Mouse (Mus musculus) monocyte, adult 5-6 weeks (primary cell): ENCODE measurements around the gene Spcs1. TPM values are rescaled to one million over a fixed set of nuclear protein-coding genes. Genes with fewer than 3 reads are reported as not detected.
A peak's percentile ranks its signal among the peaks of the same experiment; 100 is the strongest.

Experiments used
- ATAC-seq: fragments of 153-309, 156-312 bp; replicated peaks from 2 replicates; pipeline ENCODE4 v1.8.0; 2017; ENCODE audit warnings: mild to moderate bottlenecking; ENCODE audit not compliant: low TSS enrichment, insufficient number of reproducible peaks, severe bottlenecking, poor library complexity, low FRiP score
- total RNA-seq: library from RNA; stranded (forward); fragments of 200-1000, 200-491, 200-594 nt; gene quantifications from 3 replicates; pipeline ENCODE4 v1.2.3, GENCODE M21; 2017

Spcs1 gene
- total RNA-seq, 1 experiment from 2014 or later = 73.5 TPM

- no peak for ATAC-seq
These were observed 42.4 kb downstream of the Spcs1 start for GRCm38 (mm10) chr14:30959031-30959430.

GRCm38 (mm10) chr14:30958517-30958916 lies 43.0 kb downstream of the Spcs1 start:
- ATAC-seq = no peak

DNA sequence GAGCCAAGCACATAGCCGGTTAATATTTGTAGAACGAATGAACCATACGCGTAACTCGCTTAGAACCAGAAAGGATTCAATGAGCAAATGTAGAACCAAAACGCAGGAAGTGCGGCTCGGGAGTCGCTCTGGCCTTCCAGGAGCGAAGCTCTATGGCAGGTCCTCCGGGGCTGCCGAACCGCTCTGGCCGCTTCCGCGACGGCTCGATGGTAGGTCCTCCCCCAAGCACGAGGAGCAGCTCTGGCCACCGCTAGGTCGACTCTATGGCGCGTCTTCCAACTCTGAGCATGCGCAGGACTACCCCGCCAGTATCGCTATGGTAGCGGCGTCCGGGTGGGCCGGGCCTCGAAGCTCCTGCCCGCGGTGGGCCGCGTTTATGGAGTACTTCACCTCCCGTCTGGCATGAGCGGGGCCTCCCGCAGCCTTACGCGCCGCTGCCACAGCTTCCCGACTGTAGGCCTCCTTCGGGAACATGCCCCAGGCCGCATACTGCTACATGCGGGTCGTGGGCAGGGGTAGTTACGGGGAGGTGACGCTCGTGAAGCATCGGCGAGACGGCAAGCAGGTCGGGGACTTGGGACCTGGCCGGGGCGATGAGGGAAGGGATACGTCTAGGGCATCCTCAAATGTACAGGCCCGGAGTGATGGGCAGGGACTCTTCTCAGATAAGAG lies 50.2 kb downstream of the Spcs1 start, which contains the start of gene Nek4:
Gene Nek4, plus strand, starts transcription at position 224 of the 672 bp plus-strand sequence.
- ATAC-seq = peak; percentile 99

DNA sequence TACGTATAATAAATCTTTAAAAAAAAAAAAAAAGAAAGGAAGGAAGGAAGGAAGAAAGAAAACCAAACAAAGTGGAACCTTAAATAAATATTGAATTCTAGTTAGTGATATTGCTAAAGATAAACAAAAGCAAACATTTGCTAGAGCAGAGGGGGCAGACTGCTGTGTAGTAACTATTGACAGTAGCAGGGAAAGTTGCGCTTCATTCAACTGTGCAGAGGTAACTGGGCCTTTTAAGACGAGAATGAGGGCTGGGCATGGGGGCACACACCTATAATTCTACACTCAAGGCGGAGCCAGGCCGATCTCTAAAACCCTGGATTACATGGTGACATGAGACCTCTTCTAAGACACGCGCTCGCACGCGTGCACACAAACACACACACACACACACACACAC lies 51.5 kb downstream of the Spcs1 start:
- ATAC-seq = no peak

Other genes with a start within 250 kb of the Spcs1 start
- gene Tmem110, start 176.1 kb downstream of the Spcs1 start, total RNA-seq = 6.1 to 14.1 TPM (median 11.7 TPM) in 3 replicates
- 0.49 to 1.3 TPM in 2 of 3 replicates, not detected in the other for gene Mustn1, start 122.5 kb downstream of the Spcs1 start, total RNA-seq
- gene Itih4, start 115.2 kb downstream of the Spcs1 start, total RNA-seq = not detected in 3 replicates
- not detected in 3 replicates for gene Itih3, start 77.9 kb downstream of the Spcs1 start, total RNA-seq
- gene Itih1, start 58.4 kb downstream of the Spcs1 start, total RNA-seq = not detected in 3 replicates
- 5.3 to 6.9 TPM (median 5.3 TPM) in 3 replicates for gene Nek4, start 50.3 kb downstream of the Spcs1 start, total RNA-seq
- gene Glt8d1, start 272 bp downstream of the Spcs1 start, total RNA-seq = 17.0 to 29.2 TPM (median 20.6 TPM) in 3 replicates
- gene Pbrm1, start 17.5 kb upstream of the Spcs1 start, total RNA-seq = 41.7 to 67.0 TPM (median 49.4 TPM) in 3 replicates
- 99.4 to 162 TPM (median 133 TPM) in 3 replicates for gene Gnl3, start 17.5 kb upstream of the Spcs1 start, total RNA-seq
- gene Smim4, start 127.3 kb upstream of the Spcs1 start, total RNA-seq = 28.8 to 62.7 TPM (median 40.4 TPM) in 3 replicates
- gene Nt5dc2, start 129.4 kb upstream of the Spcs1 start, total RNA-seq = 1.7 to 2.7 TPM in 2 of 3 replicates, not detected in the other
- gene Stab1, start 167.0 kb upstream of the Spcs1 start, total RNA-seq = not detected in 3 replicates
- gene Tnnc1, start 206.6 kb upstream of the Spcs1 start, total RNA-seq = not detected in 3 replicates
- gene Nisch, start 215.3 kb upstream of the Spcs1 start, total RNA-seq = 88.8 to 157 TPM (median 111 TPM) in 3 replicates
- gene Sema3g, start 216.2 kb upstream of the Spcs1 start, total RNA-seq = not detected in 3 replicates
- gene Phf7, start 249.6 kb upstream of the Spcs1 start, total RNA-seq = 13.2 to 19.6 TPM (median 14.0 TPM) in 3 replicates
- 40.4 to 69.5 TPM (median 59.6 TPM) in 3 replicates for gene Bap1, start 249.8 kb upstream of the Spcs1 start, total RNA-seq